Mouse (Mus musculus): ENCODE data around the gene 3110009E18Rik. TPM values are rescaled to one million over a fixed set of nuclear protein-coding genes. Genes with fewer than 3 reads are reported as not detected.

The 3110009E18Rik gene
- 14.7 and 19.3 TPM in 2 replicates for polyA plus RNA-seq (2016; fragmentation: Nextera tagmentation; extraction: Ambion mirVana)

DNA sequence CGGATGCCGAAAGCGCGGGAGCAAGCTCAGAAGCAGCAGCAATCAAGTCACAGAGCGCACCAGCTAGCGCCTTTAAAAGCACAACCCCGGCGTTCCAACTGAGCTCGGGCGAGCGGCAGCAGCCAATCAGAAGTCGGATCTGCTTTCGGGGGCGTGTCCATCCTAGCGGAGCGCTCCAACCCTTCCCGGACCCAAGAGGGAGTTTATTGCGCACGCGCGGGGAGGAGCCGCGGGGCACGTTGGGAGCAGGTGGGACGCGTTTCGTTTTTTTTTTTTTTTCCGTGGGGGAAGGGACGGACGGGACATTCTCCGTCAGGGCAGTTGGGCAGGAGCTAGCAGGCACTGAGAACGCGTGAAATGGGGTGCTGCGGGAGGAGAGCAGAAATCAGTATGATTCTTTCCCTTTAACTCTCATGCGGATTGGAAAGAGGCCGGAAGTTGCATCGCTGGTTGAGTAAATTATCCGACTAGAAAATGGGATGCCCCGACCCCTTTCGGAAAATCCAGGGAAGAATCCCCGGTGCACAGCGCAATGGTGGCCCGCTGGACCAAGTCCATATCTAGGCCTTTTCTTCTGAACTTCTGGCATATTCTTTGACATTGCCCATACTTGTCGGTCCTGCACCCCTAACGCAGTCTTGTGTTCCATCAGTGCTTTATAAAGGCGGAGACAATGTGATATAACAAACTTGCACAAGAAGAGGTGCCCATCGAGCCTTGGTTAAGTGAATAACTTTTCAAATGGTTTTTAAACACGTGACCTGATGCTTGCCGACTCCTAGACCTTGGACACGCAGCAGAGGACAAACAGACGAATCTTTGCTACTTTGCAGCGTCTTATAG lies at the start of gene 3110009E18Rik, which contains the start of gene Dbi:
Gene 3110009E18Rik (plus strand): TSS at position 219 of the 843 bp plus-strand sequence.
Gene Dbi (minus strand): TSS at position 110 of the 843 bp plus-strand sequence.
- peak within 1 kb of the TSS; percentile 69 for H3K4me3 ChIP-seq
- no peaks in the 10 kb centered on the region for H3K27me3 ChIP-seq (ENCODE audit: low read depth, poor library complexity, severe bottlenecking)
- WGBS = 4% methylated on average over 52 of the region's 52 CpGs
- DNase-seq (ENCODE audit: low spot score) = peak; percentile 97
- H3K36me3 ChIP-seq = peaks cover 36% of the 10 kb centered on the region
- peaks cover 31% of the 10 kb centered on the region for H3K4me1 ChIP-seq
- H3K27ac ChIP-seq = peak within 1 kb of the TSS; percentile 87
- H3K9me3 ChIP-seq (replicated peaks) = no peaks in the 10 kb centered on the region

DNA sequence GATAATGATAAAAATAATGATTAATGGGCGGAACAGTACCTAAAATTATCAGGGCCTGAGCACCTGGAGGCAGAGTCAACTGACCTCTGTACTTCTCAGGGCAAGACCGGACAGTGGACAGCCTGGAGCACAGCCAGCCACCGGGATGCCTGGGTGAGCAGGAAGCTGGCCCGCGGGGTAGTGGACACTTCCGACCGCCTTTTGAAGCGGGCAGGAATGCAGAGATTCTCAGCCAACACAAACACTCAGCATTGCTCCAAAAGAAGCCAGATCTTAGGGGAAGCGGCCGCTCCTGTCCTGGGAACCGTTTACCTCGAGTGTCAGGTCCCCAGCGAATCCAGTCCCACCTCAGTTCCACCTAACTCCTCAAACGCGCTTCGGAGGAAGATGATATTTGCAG lies 48.1 kb upstream of the 3110009E18Rik start:
- peak; percentile 42 for DNase-seq (ENCODE audit: low spot score)
- Histone ChIP-seq H3K27ac (no peak overlapping the region), H3K36me3 (no peaks in the 10 kb centered on the region), H3K27me3 (ENCODE audit: low read depth, poor library complexity, severe bottlenecking) (peaks cover 48% of the 10 kb centered on the region), H3K9me3 (replicated peaks) (no peaks in the 10 kb centered on the region), H3K4me1 (peaks cover 40% of the 10 kb centered on the region), H3K4me3 (peak overlapping the region; percentile 53)
- 16% methylated on average over 16 of the region's 16 CpGs for WGBS

- 2% methylated on average over 40 of the region's 40 CpGs for WGBS
- H3K4me3 ChIP-seq = peak within 1 kb of the TSS; percentile 53
- H3K27me3 ChIP-seq (ENCODE audit: low read depth, poor library complexity, severe bottlenecking) = peaks cover 48% of the 10 kb centered on the region
- no peaks in the 10 kb centered on the region for H3K36me3 ChIP-seq
- DNase-seq (ENCODE audit: low spot score) = peak; percentile 89
- H3K4me1 ChIP-seq = peaks cover 45% of the 10 kb centered on the region
- H3K9me3 ChIP-seq (replicated peaks) = no peaks in the 10 kb centered on the region
- H3K27ac ChIP-seq = peak within 1 kb of the TSS; percentile 59; the same call in 1 of the 2 replicates
These were observed 47.3 kb upstream of the 3110009E18Rik start, which contains the start of gene Tmem37 for GRCm38 (mm10) chr1:120073519-120074306. Tmem37 (minus strand) TSS chr1:120074074.

DNA sequence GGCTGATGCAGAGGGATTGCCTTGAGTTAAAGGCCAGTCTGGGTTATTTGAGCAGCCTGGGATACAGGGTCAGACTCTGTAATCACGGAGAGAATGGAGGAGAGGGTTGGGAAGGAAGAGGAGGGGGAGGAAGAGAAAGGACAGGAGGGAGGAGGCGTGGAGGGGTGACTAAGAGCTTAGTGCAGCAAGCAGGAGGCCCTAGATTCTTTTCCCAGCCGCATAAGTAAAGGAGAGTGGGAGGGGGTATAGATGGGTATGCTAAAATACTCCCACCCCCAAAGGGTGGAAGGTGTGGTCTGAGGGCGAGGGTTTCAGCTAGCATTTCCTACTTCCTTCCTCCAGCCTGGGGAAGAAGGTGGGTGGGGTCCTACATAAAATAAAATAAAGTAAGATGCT lies 46.7 kb upstream of the 3110009E18Rik start:
- Histone ChIP-seq H3K27me3 (ENCODE audit: low read depth, poor library complexity, severe bottlenecking) (peaks cover 48% of the 10 kb centered on the region), H3K4me3 (peak overlapping the region; percentile 53), H3K36me3 (no peaks in the 10 kb centered on the region), H3K9me3 (replicated peaks) (no peaks in the 10 kb centered on the region), H3K27ac (no peak overlapping the region), H3K4me1 (peaks cover 40% of the 10 kb centered on the region)
- no peak for DNase-seq (ENCODE audit: low spot score)
- 16% methylated on average over 4 of the region's 4 CpGs for WGBS

DNA sequence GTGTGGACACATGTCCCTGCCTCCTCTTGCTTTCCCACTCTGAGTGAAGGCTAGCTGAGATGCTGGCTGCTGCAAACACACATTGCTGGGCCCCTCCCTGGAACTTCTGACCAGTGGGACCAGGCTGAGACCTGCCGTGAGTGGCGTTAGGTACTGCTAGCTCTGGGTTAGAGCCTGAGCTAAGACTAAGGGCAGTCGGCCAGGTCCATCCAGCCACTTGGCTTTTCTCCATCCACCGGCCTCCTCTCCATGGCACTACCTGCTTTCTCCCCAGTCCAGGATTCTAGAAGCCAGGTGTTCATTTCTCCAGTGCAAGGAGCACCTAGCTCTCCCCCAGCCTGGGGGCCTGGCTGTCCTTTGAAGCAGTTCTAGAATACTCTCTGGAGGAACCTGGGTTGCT lies 46.1 kb upstream of the 3110009E18Rik start:
- no peak overlapping the region for H3K4me3 ChIP-seq
- no peak for DNase-seq (ENCODE audit: low spot score)
- H3K27ac ChIP-seq = no peak overlapping the region
- H3K4me1 ChIP-seq = peaks cover 34% of the 10 kb centered on the region
- H3K27me3 ChIP-seq (ENCODE audit: low read depth, poor library complexity, severe bottlenecking) = peaks cover 48% of the 10 kb centered on the region
- no peaks in the 10 kb centered on the region for H3K9me3 ChIP-seq (replicated peaks)
- 78% methylated on average over 4 of the region's 4 CpGs for WGBS
- H3K36me3 ChIP-seq = no peaks in the 10 kb centered on the region

DNA sequence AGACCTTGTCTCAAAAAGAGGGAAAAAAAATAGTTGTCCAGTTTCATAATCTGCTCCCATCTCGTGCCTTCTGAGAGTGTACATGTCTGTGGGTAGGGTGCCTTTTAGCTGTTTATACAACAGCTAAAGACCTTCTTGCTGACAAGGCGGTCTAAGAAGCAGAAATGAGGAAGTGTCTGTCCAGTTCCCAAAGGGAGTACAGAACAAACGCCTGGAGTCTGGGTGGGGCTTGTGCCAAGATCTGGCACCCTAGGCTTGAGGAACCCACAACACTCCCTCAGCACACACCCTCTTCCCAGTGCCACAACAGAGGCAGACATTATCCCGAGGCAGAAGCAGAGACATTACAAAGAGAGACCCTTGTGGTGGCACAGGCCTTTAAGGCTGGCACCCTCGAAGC lies 45.5 kb upstream of the 3110009E18Rik start:
- WGBS = 84% methylated on average over 5 of the region's 5 CpGs

DNA sequence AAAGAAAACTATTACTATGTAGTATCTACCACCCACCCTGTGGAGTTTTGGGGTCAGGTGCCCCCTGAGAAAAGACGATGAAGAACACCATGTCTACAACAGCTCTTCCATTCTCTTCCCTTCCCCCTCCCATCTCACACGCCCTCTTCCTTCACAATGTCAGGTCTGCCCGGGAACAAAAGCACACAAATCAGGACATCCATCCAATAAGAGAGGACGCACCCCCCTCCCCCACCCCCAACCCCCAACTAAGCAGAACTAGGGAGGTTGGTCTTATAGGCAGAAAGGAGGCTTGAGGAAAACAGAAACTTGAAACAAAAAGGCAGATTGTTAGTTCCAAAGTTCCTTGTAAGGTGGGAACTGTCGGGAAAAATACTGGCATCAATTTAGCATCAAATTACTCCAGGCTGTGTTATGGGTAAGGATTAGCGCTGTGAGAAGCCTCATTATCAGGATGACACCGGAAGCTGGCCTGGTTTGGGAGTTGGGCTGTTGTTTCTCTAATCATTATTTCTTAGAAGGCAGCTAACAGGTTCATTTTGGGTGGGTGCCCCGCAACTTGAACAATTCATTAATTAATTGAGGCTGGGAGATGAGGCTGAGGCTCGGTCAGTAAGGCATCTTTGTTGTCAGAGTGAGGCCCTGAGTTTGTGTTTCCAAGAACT lies 43.1 kb upstream of the 3110009E18Rik start:
- WGBS = 25% methylated on average over 9 of the region's 9 CpGs
- peaks cover 28% of the 10 kb centered on the region for H3K27me3 ChIP-seq (ENCODE audit: low read depth, poor library complexity, severe bottlenecking)
- no peaks in the 10 kb centered on the region for H3K36me3 ChIP-seq
- DNase-seq (ENCODE audit: low spot score) = no peak
- no peaks in the 10 kb centered on the region for H3K9me3 ChIP-seq (replicated peaks)
- no peak overlapping the region for H3K27ac ChIP-seq
- H3K4me3 ChIP-seq = no peak overlapping the region
- H3K4me1 ChIP-seq = peaks cover 25% of the 10 kb centered on the region

More for the DNA sequence above, 45.5 kb upstream of the 3110009E18Rik start:
- peaks cover 48% of the 10 kb centered on the region for H3K27me3 ChIP-seq (ENCODE audit: low read depth, poor library complexity, severe bottlenecking)
- H3K4me3 ChIP-seq = no peak overlapping the region
- H3K36me3 ChIP-seq = no peaks in the 10 kb centered on the region
- H3K9me3 ChIP-seq (replicated peaks) = no peaks in the 10 kb centered on the region
- DNase-seq (ENCODE audit: low spot score) = no peak
- peaks cover 28% of the 10 kb centered on the region for H3K4me1 ChIP-seq
- H3K27ac ChIP-seq = no peak overlapping the region

- Histone ChIP-seq H3K4me3 (no peak overlapping the region), H3K27ac (no peak overlapping the region), H3K4me1 (peaks cover 21% of the 10 kb centered on the region), H3K36me3 (no peaks in the 10 kb centered on the region), H3K9me3 (replicated peaks) (no peaks in the 10 kb centered on the region), H3K27me3 (ENCODE audit: low read depth, poor library complexity, severe bottlenecking) (peaks cover 2% of the 10 kb centered on the region; the same call in 1 of the 2 replicates)
- no peak for DNase-seq (ENCODE audit: low spot score)
- WGBS = 91% methylated on average over 1 of the region's 1 CpGs
These were observed 40.4 kb upstream of the 3110009E18Rik start for GRCm38 (mm10) chr1:120080632-120081031.

GRCm38 (mm10) chr1:120082957-120083585 lies 37.9 kb upstream of the 3110009E18Rik start:
- no peak for DNase-seq (ENCODE audit: low spot score)
- H3K36me3 ChIP-seq = no peaks in the 10 kb centered on the region
- H3K27me3 ChIP-seq (ENCODE audit: low read depth, poor library complexity, severe bottlenecking) = no peaks in the 10 kb centered on the region
- H3K4me3 ChIP-seq = no peak overlapping the region
- 34% methylated on average over 7 of the region's 7 CpGs for WGBS
- H3K9me3 ChIP-seq (replicated peaks) = no peaks in the 10 kb centered on the region
- H3K4me1 ChIP-seq = peaks cover 17% of the 10 kb centered on the region
- peak overlapping the region; percentile 42; the same call in 1 of the 2 replicates for H3K27ac ChIP-seq

GRCm38 (mm10) chr1:120083921-120084517 lies 37.0 kb upstream of the 3110009E18Rik start:
- 58% methylated on average over 5 of the region's 5 CpGs for WGBS
- Histone ChIP-seq H3K27me3 (ENCODE audit: low read depth, poor library complexity, severe bottlenecking) (no peaks in the 10 kb centered on the region), H3K27ac (no peak overlapping the region), H3K4me1 (peaks cover 18% of the 10 kb centered on the region), H3K36me3 (no peaks in the 10 kb centered on the region), H3K4me3 (no peak overlapping the region), H3K9me3 (replicated peaks) (no peaks in the 10 kb centered on the region)
- DNase-seq (ENCODE audit: low spot score) = no peak

GRCm38 (mm10) chr1:120085696-120086095 lies 35.3 kb upstream of the 3110009E18Rik start:
- Histone ChIP-seq H3K4me3 (no peak overlapping the region), H3K9me3 (replicated peaks) (no peaks in the 10 kb centered on the region), H3K36me3 (no peaks in the 10 kb centered on the region), H3K27ac (no peak overlapping the region), H3K4me1 (peaks cover 24% of the 10 kb centered on the region), H3K27me3 (ENCODE audit: low read depth, poor library complexity, severe bottlenecking) (no peaks in the 10 kb centered on the region)
- 66% methylated on average over 3 of the region's 3 CpGs for WGBS
- DNase-seq (ENCODE audit: low spot score) = no peak

GRCm38 (mm10) chr1:120086644-120087043 lies 34.3 kb upstream of the 3110009E18Rik start:
- Histone ChIP-seq H3K4me3 (no peak overlapping the region), H3K9me3 (replicated peaks) (no peaks in the 10 kb centered on the region), H3K27ac (no peak overlapping the region), H3K36me3 (no peaks in the 10 kb centered on the region), H3K27me3 (ENCODE audit: low read depth, poor library complexity, severe bottlenecking) (no peaks in the 10 kb centered on the region), H3K4me1 (peaks cover 24% of the 10 kb centered on the region)
- no peak for DNase-seq (ENCODE audit: low spot score)
- 78% methylated on average over 12 of the region's 13 CpGs for WGBS

All from limb, embryonic 10.5 days (tissue).